Mouse (Mus musculus) G1E (cell line): Measurements from ENCODE around the gene Abca4. TPM values are rescaled to one million over a fixed set of nuclear protein-coding genes. Genes with fewer than 3 reads are reported as not detected.

ENCODE experiments used
- ATAC-seq: 2 replicates; pipeline ENCODE4 v1.8.0; 2016; ENCODE audit warnings: mild to moderate bottlenecking; ENCODE audit not compliant: insufficient number of reproducible peaks, poor library complexity, low FRiP score, severe bottlenecking; ENCODE audit errors: extremely low read depth
- DNase-seq: peaks from one replicate; pipeline ENCODE4 v3.0.0; 2012; ENCODE audit warnings: low spot score
- H3K27me3 ChIP-seq: 2 replicates; pipeline ENCODE4 v1.6.1; 2012; ENCODE audit warnings: mild to moderate bottlenecking, low read length, inconsistent platforms; ENCODE audit not compliant: insufficient read depth
- H3K36me3 ChIP-seq: replicated peaks from 2 replicates; pipeline ENCODE3; 2012; ENCODE audit warnings: mild to moderate bottlenecking, inconsistent platforms
- H3K4me1 ChIP-seq: 2 replicates; pipeline ENCODE4 v1.6.1; 2012; ENCODE audit warnings: low read depth, low read length, inconsistent platforms, mixed read lengths; ENCODE audit not compliant: insufficient read depth
- H3K4me3 ChIP-seq: 2 replicates; pipeline ENCODE4 v1.5.1; 2012; ENCODE audit warnings: low read depth, mild to moderate bottlenecking, inconsistent platforms, low read length, moderate library complexity, mixed read lengths
- H3K9me3 ChIP-seq: replicated peaks from 2 replicates; pipeline ENCODE4 v1.6.1; 2012; ENCODE audit warnings: inconsistent platforms
- CTCF ChIP-seq: IDR thresholded peaks from 2 replicates; pipeline ENCODE4 v1.5.1; 2012; ENCODE audit warnings: low read depth, low read length, inconsistent platforms, mixed read lengths
- GATA1 ChIP-seq: IDR thresholded peaks from 2 replicates; pipeline ENCODE4 v1.6.1; 2012; ENCODE audit warnings: borderline replicate concordance, low read length, inconsistent platforms, mixed read lengths
- GATA2 ChIP-seq: IDR thresholded peaks from 2 replicates; pipeline ENCODE4 v1.6.1; 2012; ENCODE audit warnings: low read depth, low read length, inconsistent platforms, borderline replicate concordance
- POLR2AphosphoS5 ChIP-seq: IDR thresholded peaks from 2 replicates; pipeline ENCODE4 v1.6.1; 2012; ENCODE audit warnings: low read depth, low read length, inconsistent platforms; ENCODE audit not compliant: insufficient replicate concordance
- TAL1 ChIP-seq: conservative IDR thresholded peaks from 2 replicates; pipeline ENCODE4 v1.6.1; 2012; ENCODE audit warnings: low read depth, low read length, inconsistent platforms, mixed read lengths
- polyA plus RNA-seq: library from polyadenylated mRNA; stranded (reverse); fragments of >175 nt; gene quantifications from 2 replicates; pipeline ENCODE4 v1.2.3, GENCODE M21; 2012
- total RNA-seq, 2 experiments: library from RNA; stranded (forward) in 1 of 2; stranded (reverse) in 1 of 2; fragments of 200-1000 nt in 1 of 2; fragments of >200 nt in 1 of 2; fragmentation: Nextera tagmentation in 1 of 2; gene quantifications; 2 replicates each; pipeline ENCODE4 v1.2.3; 2014 to 2017

The Abca4 gene
- total and polyA plus RNA-seq, 3 experiments, result 1.7 to 4.5 (median 1.8) TPM

DNA sequence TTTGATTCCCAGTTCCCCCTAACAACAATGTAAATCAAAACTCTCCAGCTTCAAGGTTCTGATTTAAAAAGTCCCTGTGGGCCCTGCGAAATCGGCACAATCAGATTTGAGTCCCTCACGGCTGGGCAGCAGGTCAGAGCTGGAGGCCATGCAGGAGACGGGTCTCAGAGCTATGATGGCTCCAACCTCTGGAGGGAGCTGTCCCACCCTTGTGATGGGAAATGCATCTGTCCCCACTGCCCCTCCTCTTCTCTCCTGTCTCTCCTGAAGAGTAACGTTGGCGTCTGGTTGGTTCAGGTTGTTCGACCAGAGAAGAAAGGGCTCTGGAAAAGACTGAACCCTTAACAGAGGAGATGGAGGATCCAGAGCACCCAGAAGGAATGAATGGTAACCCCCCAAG lies 75.5 kb downstream of the Abca4 start:
- Histone ChIP-seq H3K4me1 (peaks cover 12% of the 10 kb centered on the region), H3K27me3 (no peaks in the 10 kb centered on the region), H3K36me3 (no peaks in the 10 kb centered on the region), H3K4me3 (no peak overlapping the region), H3K9me3 (no peaks in the 10 kb centered on the region)
- ATAC-seq, result no peak
- TF ChIP-seq GATA2 (no peak), TAL1 (no peak), POLR2AphosphoS5 (no peak), GATA1 (no peak), CTCF (no peak)
- DNase-seq, result no peak

DNA sequence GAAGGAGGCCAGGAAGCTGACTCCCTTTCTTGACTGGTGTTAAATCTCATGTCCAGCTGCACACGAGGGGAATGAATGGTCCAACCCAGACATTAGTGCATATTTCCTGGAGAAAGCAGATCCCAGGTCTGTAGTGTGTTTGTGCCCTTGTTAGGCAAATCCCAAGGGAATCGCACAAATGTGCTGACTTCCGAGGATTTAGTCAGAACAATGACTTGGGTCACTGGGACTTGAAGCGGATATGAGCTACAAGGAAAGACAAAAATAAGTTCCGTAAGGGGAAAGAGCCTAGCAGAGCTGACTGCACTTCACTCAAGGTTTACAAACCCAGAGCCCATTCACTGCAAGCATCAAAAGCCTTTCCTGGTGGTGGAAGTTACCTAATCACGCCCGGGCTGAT lies 76.0 kb downstream of the Abca4 start:
- ATAC-seq (no peak), DNase-seq (no peak)
- no peaks in the 10 kb centered on the region for H3K27me3 ChIP-seq
- H3K36me3 ChIP-seq, result no peaks in the 10 kb centered on the region
- peaks cover 12% of the 10 kb centered on the region for H3K4me1 ChIP-seq
- H3K9me3 ChIP-seq, result no peaks in the 10 kb centered on the region
- no peak overlapping the region for H3K4me3 ChIP-seq
- no peak for TF ChIP-seq TAL1
- no peak for TF ChIP-seq GATA1
- TF ChIP-seq GATA2, result no peak
- TF ChIP-seq CTCF, result no peak
- TF ChIP-seq POLR2AphosphoS5, result no peak

DNA sequence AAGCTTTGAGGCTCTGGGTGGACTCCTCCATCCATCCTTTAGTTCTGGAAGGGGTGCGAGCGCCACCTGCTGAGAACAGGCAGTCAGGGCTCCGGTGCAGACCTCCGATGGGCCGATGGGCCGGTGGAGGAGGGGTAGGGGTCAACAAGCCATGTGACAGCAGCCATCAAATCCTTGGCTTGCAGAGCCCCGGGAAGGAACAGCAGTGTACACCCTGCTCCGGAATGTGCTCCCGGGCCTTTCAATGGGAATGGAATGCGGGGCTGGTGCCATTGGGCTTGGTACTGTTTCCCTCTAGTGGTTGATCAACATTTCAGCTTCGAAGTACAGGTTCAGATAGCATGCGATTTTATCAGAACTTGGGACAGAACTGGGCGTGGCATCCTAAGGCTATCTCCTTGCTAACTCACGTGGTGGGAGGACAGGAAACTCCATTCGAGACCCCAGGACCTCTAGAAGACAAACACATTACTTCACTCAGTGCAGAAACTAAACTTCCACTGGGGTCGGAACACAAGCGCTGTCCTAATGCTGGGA lies 78.0 kb downstream of the Abca4 start:
- peak; percentile 47 for TF ChIP-seq CTCF
- TF ChIP-seq GATA2, result no peak

DNA sequence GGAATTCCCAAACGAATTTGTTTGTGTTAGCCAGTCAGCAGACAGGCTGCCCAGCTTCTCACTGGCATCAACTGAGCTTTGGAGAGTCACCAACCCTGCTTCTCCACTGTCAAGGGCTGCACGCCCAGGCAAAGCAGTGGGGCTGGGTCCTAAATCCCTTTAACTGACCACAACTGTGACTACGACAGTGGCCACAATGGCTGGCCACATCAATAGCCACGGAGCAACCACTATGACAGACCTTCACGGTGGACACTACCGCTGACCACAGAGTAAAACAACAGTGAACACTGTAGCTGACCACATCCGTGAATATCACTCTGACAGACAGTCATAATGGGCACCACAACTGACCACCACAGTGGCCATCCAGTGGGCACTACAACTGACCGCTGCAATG lies 78.6 kb downstream of the Abca4 start:
- no peaks in the 10 kb centered on the region for H3K36me3 ChIP-seq
- ATAC-seq, result no peak
- no peak for DNase-seq
- no peaks in the 10 kb centered on the region for H3K27me3 ChIP-seq
- no peak for TF ChIP-seq POLR2AphosphoS5
- no peak overlapping the region for H3K4me3 ChIP-seq
- peaks cover 12% of the 10 kb centered on the region for H3K4me1 ChIP-seq
- no peaks in the 10 kb centered on the region for H3K9me3 ChIP-seq

More for the DNA sequence above, 78.0 kb downstream of the Abca4 start:
- H3K4me1 ChIP-seq, result peaks cover 12% of the 10 kb centered on the region
- no peaks in the 10 kb centered on the region for H3K27me3 ChIP-seq
- no peaks in the 10 kb centered on the region for H3K9me3 ChIP-seq
- peak overlapping the region; percentile 59; the same call in 1 of the 2 replicates for H3K4me3 ChIP-seq
- H3K36me3 ChIP-seq, result no peaks in the 10 kb centered on the region
- peak; percentile 80 for ATAC-seq
- DNase-seq, result peak; percentile 59

DNA sequence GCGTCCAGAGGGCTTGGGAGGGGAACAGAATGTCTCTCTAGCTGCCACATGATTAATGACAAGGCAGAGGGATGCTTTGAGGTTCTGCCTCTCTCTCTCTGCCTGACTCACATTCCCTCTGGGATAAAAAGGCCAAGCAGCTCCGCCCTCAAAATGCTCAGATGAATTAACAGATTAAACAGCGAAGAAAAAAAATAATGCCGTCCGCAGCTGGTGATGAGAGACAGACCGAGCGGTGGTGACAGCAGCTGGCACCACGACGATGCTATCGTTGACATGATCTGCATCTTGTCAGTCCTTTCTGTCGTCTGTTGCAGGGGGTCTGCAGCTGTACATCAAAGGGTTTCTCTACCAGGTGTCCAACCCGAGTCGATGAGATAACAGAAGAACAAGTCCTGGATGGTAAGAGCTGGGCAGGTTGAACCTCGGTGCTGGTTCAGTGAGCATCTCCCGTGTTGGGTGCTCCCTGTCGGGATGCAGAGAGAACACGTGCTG lies 84.8 kb downstream of the Abca4 start:
- no peaks in the 10 kb centered on the region; the same call in 1 of the 2 replicates for H3K27me3 ChIP-seq
- H3K4me1 ChIP-seq, result no peaks in the 10 kb centered on the region
- DNase-seq (no peak), ATAC-seq (no peak)
- H3K36me3 ChIP-seq, result no peaks in the 10 kb centered on the region
- TF ChIP-seq CTCF, result no peak
- TF ChIP-seq GATA2, result no peak
- no peak for TF ChIP-seq POLR2AphosphoS5
- TF ChIP-seq GATA1, result no peak
- no peak for TF ChIP-seq TAL1
- H3K9me3 ChIP-seq, result no peaks in the 10 kb centered on the region
- no peak overlapping the region for H3K4me3 ChIP-seq

DNA sequence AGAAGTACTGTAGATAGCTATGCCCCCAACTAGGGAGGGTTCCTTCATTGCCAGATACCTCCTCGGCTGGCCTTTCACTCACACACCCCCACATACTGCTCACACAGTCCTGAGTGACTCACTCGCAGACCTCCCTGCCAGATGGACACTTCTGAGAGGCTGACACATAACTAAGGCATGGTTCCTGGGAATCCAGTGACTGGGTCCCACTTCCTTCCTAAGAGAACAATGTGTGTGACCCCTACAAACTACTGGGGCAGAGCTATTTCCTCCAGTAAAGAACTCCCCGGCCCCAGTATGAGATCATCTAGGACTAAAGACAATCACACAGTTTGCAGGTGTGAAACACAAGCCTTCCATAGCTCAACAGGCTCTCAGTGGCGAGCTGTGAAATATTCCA lies 86.5 kb downstream of the Abca4 start:
- no peaks in the 10 kb centered on the region; the same call in 1 of the 2 replicates for H3K27me3 ChIP-seq
- no peak for DNase-seq
- H3K36me3 ChIP-seq, result no peaks in the 10 kb centered on the region
- TF ChIP-seq CTCF (no peak), POLR2AphosphoS5 (no peak), GATA1 (no peak), GATA2 (no peak), TAL1 (no peak)
- H3K4me3 ChIP-seq, result no peak overlapping the region
- no peaks in the 10 kb centered on the region for H3K9me3 ChIP-seq
- no peak for ATAC-seq
- no peaks in the 10 kb centered on the region for H3K4me1 ChIP-seq

DNA sequence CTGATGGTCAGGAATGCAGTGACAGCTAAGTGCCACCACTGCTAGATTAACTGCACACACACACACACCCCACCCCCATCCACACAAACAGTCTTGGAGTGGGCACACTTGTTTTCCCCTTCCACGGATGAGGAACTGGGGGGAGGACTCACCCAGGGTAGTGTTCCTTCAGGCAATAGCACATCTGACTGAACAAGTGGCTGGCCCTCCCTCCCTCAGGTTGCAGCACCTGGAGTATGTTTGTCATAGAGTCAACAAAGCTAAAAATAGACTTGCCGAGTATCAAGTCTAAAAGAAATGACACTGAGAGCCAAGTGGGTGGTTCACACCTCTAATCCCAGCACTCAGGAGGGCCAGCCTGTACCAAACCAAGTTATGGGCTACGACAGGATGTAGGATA lies 87.4 kb downstream of the Abca4 start:
- no peak overlapping the region for H3K4me3 ChIP-seq
- H3K9me3 ChIP-seq, result no peaks in the 10 kb centered on the region
- no peak for ATAC-seq
- H3K4me1 ChIP-seq, result no peaks in the 10 kb centered on the region
- DNase-seq, result no peak
- TF ChIP-seq TAL1 (no peak), GATA2 (no peak), POLR2AphosphoS5 (no peak), CTCF (no peak)
- H3K36me3 ChIP-seq, result no peaks in the 10 kb centered on the region
- no peaks in the 10 kb centered on the region; the same call in 1 of the 2 replicates for H3K27me3 ChIP-seq
